Mouse (Mus musculus) ovary, postnatal 14 days (tissue): Measurements from ENCODE around the gene Rtp4.

Experiments
- DNase-seq: peaks from one replicate; pipeline ENCODE4 v3.0.0; 2022; ENCODE audit warnings: low spot score

The Rtp4 gene

DNA sequence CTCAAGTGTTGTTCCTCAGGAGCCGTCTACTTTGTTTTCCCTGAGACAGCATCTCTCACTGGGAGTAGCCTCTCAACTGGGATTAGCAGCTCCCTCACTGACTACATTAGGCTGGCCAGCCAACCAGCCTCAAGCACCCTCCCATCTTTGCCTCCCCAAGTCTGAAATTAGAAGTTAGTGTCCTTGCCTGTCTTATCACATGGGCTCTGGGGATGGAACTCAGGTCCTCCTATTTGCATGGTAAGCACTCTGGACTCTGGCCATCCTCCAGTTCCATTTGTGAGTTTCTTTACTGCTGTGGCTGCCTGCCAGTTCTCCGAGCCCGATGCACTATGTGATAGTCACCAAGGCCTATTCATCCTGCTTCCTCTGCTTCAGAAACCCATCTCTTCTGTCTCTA, 4.3 kb upstream of the Rtp4 start:
- peak; percentile 33 for DNase-seq

DNA sequence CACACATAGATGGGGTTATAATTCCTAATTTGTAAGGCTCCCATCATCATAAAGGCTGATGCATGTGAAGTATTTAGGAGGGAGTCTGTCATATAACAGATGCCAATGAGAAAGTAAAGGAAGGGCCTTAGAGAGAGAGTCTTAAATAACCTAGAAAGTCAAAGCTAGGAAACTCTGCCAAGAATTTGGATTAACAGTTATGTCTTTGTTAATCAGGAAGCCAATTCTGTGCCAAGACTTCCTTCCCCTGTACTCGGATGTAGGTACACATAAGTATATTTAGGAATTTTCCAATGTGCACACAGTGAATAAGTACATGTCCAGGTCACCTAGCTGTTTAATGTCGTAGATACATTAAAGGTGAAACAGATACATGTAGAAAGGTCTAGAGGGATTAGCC, 3.5 kb upstream of the Rtp4 start:
- no peak for DNase-seq

DNA sequence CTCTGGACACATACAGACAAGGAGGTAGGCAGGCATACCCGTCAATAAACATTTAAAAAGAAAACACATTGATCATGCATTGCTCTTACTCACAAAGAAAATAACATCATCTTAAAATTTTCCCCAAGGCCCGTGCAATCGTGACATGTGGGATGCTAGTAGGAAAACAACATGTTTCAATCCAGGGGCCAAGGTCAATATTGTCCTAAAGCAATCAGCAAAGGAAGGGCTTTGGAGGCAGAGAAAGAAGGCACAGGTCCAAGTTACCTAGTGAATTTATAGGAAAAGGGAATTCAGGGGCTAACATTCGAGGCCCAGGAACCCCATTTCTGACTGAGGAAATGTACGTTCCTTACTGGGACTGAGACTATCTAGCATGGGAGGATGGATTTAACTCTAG, 2.9 kb upstream of the Rtp4 start:
- DNase-seq = no peak

DNA sequence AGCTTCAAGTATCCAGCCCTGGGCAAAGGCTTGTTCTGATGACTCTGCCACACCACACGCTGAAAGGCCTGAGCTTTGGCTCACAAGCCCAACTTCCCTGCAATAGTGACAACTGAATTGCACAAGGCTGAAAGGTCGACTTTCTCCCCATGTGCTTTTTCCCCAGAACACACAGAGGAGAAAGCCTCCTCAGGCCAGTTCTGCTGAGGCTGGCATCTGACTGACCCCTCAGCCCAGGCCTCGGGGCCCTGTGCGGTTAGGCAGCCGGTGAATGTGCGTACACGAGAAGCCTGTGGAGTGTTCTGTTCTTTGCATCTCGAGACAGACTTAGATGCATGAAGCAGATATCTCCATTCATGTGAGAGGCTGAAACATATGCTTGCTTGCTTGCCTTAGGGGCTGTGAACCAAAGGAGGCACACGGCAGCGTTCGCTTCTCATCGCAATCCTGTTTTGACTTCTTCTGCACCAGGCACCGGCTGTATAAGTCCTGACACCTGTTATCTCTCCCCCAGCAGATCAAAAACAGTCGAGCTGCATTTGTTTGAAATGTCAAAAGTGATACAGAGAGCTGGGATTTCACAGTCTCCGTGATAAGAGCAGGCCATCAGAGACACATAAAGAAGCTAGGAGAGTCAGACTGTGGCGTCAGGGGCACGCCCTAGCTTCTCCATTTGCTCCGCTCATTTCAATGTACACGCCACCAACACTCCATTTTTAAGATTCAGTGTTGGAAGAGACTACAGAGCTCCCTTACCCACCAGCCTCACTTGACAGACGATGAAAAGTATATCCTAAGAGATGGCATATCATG, 2.1 kb upstream of the Rtp4 start:
- DNase-seq = no peak

DNA sequence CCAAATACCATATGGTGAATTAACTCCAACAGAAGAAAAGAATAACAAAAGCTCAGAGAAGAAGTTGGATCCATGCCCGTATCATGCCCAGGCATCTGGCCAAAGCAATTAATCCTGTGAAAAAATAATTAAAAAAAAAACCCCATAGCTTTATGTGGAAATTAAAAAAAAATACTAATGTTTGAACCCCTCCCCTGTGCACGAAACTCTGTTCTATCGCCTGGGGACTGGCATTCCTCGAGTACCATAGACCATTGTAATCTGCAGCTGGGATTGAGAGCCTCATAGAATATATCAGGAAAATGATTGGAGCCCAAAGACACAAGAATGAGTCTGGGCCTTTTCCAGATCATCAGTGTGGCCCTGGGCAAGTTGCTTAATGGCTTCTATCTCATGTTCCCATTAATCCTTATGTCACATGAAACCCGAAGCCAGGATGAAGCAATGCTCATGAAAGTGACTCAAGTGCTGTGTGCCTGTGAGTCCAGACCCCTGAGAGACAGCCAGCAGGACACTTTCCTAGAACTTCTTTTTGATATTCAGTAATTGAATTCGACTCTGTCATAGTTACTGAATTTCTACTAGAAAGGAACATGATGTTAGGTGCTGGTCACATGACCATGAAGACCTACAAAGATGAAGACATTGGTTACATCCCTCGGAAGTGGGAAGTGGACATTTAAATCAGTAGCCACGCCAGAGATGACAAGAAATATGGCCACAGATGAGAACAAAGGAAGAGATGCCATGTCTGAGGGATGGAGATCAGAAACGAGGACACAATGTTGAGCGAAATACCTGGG, 1.3 kb upstream of the Rtp4 start:
- DNase-seq = no peak

DNA sequence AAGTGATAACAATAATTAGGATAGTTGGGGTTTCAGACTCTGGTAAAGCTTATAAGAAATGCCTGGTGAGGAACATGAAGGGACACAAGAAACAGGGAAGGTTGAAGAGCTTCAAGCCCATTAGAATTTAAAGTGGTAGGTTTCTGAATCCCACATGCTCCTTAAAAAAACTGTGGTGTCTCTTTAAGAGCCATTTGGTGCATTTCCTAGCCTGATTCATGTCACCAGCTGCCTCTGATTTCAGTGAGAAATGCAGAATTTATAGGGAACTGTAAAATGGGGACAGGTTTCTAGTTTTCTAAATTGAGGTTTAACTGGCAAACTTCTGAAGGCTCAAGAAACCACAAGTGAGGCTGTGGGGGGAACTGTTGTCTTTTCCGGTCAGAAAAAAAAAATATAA, 320 bp upstream of the Rtp4 start:
- DNase-seq = no peak

DNA sequence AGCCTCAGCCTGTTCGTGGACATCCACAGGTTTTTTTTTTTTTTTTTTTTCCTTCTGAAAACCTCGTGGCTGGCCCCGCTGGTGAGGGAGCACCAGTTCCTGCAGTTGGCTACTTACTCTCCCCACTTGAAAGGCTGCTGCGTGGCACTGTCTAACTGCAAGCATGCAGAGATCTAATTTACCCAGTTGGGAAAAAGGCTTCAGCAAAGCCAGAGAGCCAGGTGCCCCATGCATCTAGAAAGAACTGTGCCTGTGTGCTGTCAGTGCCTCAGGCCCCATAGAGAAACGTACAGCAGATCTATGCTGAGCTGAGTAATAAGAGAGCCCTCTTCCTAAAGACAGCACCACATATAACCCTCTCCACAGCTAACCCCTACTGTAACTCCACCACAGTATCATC, 1.0 kb downstream of the Rtp4 start:
- no peak for DNase-seq

DNA sequence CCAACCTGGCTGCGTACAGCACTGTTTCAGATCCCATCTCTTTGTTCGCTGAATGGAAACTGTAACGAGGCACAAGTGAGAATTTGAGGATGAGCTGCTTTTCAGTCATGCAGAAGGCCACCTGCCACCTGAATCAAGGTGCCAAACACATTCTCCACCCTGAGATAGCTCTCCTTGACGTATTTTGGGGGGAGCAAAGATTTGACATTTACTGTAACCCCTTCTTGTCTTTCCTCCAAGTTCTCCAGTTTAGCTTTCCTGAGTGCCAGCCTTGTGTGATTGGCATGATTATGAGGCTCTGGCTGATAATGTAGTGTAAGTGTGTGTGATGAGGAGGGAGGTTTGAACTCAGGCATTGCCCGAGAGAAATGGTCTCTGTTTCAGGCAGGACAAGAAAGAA, 2.0 kb downstream of the Rtp4 start:
- no peak for DNase-seq

DNA sequence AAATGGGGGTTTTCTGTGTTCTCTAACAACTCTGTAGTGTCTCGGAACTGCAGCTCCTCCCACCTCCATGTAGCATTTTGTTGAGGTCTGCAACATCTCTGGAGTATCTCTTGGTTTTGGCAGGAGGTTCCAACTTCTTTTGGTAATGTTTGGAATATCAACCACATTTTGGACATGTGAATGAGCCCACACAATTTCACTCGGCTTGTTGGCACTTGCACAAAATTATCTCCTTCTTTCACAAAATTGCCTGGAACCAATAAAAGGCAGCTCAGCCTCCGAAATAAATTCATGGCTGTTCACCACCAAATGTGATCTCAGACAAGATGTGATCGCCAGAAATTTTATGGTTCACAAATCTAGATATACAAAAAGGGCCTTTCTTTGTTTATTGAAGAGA, 9.1 kb downstream of the Rtp4 start:
- DNase-seq = no peak

DNA sequence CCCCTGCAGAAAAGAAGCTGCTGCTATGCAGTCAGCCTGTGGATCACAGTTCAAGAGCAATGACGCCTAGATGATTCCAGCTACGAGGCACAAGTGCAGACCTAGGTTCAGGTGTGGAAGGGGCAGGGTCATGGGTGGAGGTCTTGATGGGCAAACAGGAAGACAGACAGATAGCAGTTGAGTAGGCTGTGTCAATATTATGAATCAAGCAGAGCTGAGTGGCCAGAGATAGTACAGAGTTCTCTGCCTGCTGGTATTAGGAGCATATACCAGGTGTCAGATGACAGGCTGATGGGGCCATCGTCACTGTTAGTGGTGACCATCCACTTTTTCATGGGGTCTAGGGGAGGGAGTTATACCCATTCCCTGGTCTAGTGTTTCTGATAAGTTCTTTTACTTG, 13.6 kb downstream of the Rtp4 start:
- no peak for DNase-seq

DNA sequence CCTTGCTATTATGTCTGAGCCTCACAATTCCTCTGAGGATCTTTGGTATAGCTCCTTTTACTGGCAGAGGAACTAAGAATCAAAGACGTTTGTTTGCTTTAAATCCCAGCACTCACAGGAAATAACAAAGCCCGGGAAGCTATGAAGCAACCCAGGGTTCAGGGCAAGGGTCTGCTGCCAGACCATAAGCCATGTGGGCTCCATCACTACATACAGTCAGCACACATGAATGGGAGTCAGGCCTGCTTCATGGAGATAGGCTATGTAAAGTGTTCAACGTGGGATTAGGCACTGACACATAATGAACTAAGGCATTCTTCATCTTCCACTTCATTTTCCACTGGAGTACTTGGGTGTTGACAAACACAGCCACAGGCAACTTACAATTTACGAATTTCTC, 21.0 kb downstream of the Rtp4 start:
- DNase-seq = no peak

DNA sequence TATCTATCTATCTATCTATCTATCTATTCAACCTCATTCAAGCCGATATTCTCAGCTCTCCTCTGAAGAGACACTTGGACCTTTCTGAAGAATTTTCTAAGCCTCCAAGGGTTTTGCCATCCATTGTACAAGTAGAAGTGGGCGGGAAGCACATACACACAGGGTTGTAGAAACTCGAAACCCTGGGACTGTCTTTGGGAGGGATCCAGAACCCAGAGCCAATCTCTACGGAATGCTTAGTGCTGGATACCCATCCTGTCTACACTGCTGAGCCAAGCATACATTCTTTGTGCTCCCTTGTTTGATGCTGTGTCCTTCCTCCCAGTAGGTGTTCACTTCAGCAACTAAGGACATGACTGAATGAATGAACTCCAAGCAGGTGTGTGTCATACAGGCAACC, 22.8 kb downstream of the Rtp4 start:
- no peak for DNase-seq

DNA sequence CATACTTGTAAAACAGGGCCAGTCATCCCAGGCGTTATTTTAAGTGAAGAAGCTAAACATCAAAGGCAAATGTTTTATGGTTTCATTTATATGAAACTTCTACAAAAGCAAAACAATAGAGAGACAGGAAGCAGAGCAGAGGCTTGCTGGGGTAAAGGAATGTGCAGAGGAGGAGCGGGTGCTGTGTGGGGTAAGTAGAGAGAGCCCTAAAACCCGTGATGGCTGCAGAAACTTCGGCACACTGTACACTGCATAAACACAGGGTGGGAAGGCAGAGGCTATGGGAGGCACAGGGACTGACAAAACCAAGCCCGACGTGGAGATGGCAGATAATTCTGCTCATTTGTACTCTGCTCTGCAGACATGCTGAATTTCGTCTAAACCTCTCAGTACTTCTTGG, 24.3 kb downstream of the Rtp4 start:
- no peak for DNase-seq

DNA sequence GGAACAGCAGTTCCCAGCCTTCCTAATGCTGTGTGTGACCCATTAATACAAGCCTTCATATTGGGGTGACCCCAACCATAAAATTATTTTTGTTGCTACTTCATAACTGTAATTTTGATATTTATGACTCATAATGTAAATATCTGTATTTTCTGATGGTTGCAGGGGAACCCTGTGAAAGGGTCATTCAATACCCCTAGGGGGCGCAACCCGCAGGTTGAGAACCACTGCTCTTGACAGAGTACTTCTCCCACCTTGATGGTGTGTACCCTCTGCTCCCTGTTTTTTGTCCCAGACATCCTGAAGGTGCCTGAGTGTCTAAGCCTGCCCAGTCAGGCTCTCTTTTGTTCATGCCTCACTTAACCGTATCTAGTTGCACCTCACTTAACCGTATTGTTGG, 27.7 kb downstream of the Rtp4 start:
- no peak for DNase-seq

DNA sequence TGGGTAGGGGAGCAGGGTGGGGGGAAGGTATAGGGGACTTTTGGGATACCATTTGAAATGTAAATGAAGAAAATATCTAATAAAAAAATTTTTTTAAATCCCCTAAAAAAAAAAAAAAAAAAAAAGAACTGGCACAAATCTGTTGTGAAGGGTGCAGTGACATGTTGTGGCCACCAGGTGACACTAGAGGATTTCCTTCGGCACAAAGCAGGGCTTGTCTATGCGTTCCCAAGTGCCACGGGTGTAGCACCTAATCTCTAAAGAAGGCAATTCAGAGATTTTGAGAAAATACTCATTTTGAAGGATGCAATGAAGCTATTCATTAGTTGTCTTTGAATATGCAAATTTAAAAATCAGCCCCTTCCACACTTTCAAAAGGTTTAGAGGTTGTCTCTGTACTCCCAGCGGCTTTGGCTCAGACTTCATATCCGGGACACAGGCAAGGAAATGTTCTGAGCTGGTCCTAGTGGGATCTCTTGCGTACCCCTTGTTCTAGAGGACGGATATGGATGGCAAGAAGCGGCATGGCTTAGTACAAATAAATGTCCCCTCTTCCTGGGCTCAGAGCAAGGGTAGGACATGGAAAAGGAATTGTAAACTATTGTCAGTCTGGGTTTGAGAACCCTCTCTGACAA, 30.4 kb downstream of the Rtp4 start:
- DNase-seq = peak; percentile 39

DNA sequence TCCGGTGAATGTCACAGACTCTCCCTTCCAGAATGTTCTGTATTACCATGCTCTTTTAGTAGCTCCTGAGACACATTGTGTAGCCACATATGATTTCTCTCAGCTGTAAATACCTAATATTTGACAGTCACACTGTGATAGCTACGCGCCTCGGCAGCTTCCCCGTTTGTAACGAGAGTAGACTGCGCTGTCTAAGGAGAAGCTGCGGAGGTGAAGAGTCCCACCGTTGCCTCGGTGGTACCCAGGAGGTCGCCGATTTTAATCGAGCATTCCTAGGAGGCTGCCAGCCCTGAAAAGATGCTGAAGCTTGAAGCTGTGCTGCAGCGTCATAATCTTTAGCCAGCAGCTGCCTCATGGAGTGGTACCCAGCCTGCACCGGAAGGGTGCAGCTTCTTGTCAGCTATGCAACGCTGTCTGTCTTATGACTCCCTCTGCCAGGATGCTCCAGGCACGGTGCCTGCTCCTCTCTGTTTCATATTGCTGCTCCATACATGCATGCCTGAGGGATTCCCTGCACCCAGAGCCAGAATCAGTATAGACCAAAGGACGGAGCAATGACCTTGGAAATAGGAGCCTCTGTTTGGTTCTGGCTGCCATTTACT, 31.0 kb downstream of the Rtp4 start:
- no peak for DNase-seq

DNA sequence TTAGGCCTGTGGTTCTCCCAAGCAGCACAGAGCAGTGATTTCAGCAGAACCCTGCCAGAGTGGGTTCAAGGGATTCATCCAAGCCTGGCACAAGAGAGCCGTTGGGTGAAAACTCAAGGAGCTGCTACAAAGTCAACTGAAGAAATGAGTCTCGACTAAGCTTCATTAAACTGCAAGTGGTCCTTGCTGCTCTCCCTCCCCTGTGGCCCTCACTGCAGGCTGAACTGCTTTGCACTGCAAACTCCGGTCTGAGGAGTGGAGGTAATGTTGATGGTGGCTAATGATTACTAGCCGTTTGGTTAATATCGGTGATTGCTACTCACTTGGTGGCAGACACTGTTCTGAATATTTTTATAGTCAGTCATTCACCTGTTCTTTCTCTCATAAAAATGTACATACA, 34.6 kb downstream of the Rtp4 start:
- no peak for DNase-seq

DNA sequence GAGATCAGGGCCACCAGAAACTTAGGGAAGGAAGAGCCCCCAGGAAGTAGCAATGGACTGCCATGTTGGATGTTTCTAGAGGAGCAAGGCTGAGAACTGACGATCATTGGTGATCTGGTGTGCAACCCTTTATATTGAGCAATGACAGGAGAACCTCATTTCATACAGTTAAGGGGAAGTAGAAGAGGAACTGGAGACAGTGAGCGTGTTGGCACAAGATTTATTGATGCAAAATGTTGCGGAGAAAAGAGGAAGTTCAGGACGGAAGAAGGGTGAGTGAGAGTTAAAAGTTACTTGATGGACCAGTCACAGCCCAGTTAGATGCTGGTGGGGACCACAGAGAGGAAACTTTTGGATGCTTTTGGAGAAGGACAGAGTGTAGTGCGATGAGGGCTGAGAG, 37.1 kb downstream of the Rtp4 start:
- DNase-seq = no peak

DNA sequence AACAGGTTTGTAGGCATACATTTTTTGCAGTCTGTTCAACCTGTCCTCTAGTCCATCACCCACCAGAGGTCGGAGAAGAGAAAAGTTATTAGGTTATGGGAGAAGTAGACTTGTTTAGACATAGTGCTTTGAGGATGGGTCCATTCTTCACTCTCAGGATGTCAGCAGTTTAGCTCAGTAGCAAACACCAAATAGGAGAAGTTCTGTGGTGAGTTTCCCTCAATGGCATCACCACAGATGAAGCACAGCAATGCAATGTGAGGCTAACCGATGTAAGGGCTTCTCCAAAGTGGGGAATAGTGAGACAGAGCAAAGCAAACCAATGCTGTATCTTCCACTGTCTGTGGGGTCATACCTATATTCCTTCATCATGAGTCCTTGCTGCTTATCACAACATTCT, 37.6 kb downstream of the Rtp4 start:
- DNase-seq = no peak

DNA sequence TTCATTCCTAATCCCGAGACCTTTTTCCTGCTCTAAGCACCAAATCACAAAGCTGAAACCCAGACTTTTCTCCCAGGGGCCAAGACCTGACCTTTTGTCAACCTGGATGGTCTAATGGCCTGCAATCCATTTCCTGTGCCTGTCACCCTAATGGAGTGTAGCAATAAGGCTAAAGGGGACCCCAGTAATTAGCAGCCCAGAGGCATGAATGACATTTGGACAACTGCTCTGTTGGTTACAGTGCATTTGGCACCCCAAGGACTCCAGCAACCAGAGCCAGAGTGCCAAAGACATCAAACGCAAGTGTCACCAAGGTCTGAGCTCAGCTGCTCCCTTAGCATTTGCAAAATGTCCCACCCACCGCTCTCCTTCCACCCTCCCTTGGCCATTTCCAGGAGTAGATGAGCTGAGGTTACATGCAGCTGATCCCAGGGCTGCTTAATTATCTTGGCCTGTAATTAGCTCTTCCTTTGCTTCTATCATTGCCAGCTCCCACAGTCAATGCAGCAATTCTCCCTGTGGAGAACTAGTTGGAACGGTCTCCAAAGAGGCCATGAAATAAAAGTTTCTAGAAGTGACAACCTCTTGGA, 48.4 kb downstream of the Rtp4 start:
- DNase-seq = no peak

DNA sequence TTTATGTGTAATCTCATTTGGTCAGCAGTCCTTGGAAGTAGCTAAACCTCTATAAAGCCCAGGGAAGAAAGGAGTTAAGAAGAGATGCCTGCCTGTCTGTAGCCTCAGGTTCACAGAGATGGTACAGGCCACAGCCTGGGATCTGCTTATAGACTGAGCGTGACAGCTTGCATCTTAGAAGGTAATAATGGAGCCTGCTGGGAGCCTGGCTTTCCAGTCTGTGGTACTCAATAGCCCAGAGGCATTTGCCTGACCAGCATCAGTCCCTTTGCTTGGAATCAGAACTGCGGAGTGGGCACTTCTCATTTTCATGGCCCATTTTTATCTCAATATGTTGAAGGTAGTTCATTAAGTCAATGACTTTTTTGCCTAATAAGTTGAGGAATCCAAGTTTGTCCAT, 54.5 kb downstream of the Rtp4 start:
- DNase-seq = no peak
